Mouse (Mus musculus) heart, embryonic 15.5 days (tissue): ENCODE results near the gene Mrpl53. TPM values are rescaled to one million over a fixed set of nuclear protein-coding genes. Genes with fewer than 3 reads are reported as not detected.

ENCODE experiments used
- ATAC-seq: fragments of 200-750 bp; cut with Nextera tagmentation; replicated peaks from 2 replicates; pipeline ENCODE4 v1.8.0; 2017; ENCODE audit warnings: low read depth, moderate TSS enrichment; ENCODE audit not compliant: insufficient number of reproducible peaks, insufficient read depth, low FRiP score
- H3K27ac ChIP-seq: fragments of 300-500 bp; sonication (generic); 2 replicates; pipeline ENCODE4 v1.5.1; 2015; ENCODE audit warnings: mild to moderate bottlenecking, inconsistent platforms
- H3K27me3 ChIP-seq: fragments of 300-500 bp; sonication (generic); 2 replicates; pipeline ENCODE4 v1.6.1; 2015; ENCODE audit warnings: inconsistent platforms
- H3K36me3 ChIP-seq: fragments of 300-500 bp; sonication (generic); 2 replicates; pipeline ENCODE4 v1.6.1; 2015; ENCODE audit warnings: mild to moderate bottlenecking, inconsistent platforms
- H3K4me1 ChIP-seq: fragments of 300-500 bp; sonication (generic); replicated peaks from 2 replicates; pipeline ENCODE4 v1.6.1; 2015; ENCODE audit warnings: inconsistent platforms
- H3K4me2 ChIP-seq: fragments of 300-500 bp; sonication (generic); 2 replicates; pipeline ENCODE4 v1.6.1; 2015; ENCODE audit warnings: inconsistent platforms, mild to moderate bottlenecking, moderate library complexity
- H3K4me3 ChIP-seq: fragments of 300-500 bp; sonication (generic); 2 replicates; pipeline ENCODE4 v1.5.1; 2015; ENCODE audit warnings: mild to moderate bottlenecking, inconsistent platforms
- H3K9ac ChIP-seq: fragments of 300-500 bp; sonication (generic); 2 replicates; pipeline ENCODE4 v1.6.1; 2015; ENCODE audit warnings: mild to moderate bottlenecking, inconsistent platforms
- H3K9me3 ChIP-seq: fragments of 300-500 bp; sonication (generic); replicated peaks from 2 replicates; pipeline ENCODE4 v1.6.1; 2016; ENCODE audit warnings: inconsistent platforms
- WGBS: fragments of 180-500 bp; shearing (Covaris S2); methylation state at CpG from one replicate; pipeline ENCODE4 v1.1.7; 2015; ENCODE audit warnings: mixed read lengths; 5-methylcytosine and 5-hydroxymethylcytosine counted together
- polyA plus RNA-seq: library from polyadenylated mRNA; unstranded; fragments of >200 nt; fragmentation: Nextera tagmentation; extraction: Ambion mirVana; gene quantifications from 2 replicates; pipeline ENCODE4 v1.2.1, GENCODE M21; 2015

Mrpl53 gene
- 136 and 164 TPM in 2 replicates for polyA plus RNA-seq

- under 1% methylated on average over 76 of the region's 76 CpGs for WGBS
- peaks cover 31% of the 10 kb centered on the region for H3K4me1 ChIP-seq
- peak; percentile 73; the same call in 1 of the 2 replicates for ATAC-seq
- peak within 1 kb of the TSS; percentile 86 for H3K27ac ChIP-seq
- peak within 1 kb of the TSS; percentile 84 for H3K4me2 ChIP-seq
- no peaks in the 10 kb centered on the region for H3K27me3 ChIP-seq
- H3K36me3 ChIP-seq, result peaks cover 14% of the 10 kb centered on the region; the same call in 1 of the 2 replicates
- H3K9ac ChIP-seq, result peak within 1 kb of the TSS; percentile 84
- no peaks in the 10 kb centered on the region for H3K9me3 ChIP-seq
- H3K4me3 ChIP-seq, result peak within 1 kb of the TSS; percentile 83
Observed at GRCm38 (mm10) chr6:83108762-83109668, at the start of gene Mrpl53. TSS of gene Mrpl53 (plus strand) at chr6:83109040.

DNA sequence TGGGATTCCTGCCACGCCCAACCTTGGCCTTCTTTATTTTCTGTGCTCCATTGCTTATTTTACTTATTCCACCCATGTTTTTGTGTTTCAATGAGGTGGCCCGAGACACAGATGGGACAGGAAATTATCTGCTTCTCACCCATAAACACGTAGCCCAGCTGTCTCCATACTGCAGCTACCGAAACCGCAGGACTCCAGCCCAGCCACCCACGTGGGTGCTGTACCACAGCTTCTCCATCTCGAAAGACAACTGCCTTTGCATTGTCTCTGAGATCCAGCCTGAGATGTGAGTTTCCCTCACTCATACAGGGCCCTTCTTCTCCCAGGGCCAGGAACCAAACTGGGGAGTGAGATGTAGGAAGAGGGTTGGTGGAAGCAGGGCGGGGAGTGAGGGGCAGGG, 42.8 kb upstream of the Mrpl53 start:
- no peak for ATAC-seq
- WGBS, result 38% methylated on average over 8 of the region's 8 CpGs

GRCm38 (mm10) chr6:83066441-83066840, 42.4 kb upstream of the Mrpl53 start:
- Histone ChIP-seq H3K27ac (no peak overlapping the region), H3K36me3 (no peaks in the 10 kb centered on the region), H3K4me1 (peaks cover 30% of the 10 kb centered on the region), H3K27me3 (peaks cover 100% of the 10 kb centered on the region), H3K4me2 (no peak overlapping the region), H3K4me3 (no peak overlapping the region), H3K9ac (no peak overlapping the region), H3K9me3 (no peaks in the 10 kb centered on the region)
- ATAC-seq, result no peak
- WGBS, result 28% methylated on average over 6 of the region's 6 CpGs

More for the DNA sequence above, 42.8 kb upstream of the Mrpl53 start:
- H3K27me3 ChIP-seq, result peaks cover 100% of the 10 kb centered on the region
- no peaks in the 10 kb centered on the region for H3K9me3 ChIP-seq
- no peaks in the 10 kb centered on the region for H3K36me3 ChIP-seq
- no peak overlapping the region for H3K4me3 ChIP-seq
- peaks cover 26% of the 10 kb centered on the region for H3K4me1 ChIP-seq
- no peak overlapping the region for H3K9ac ChIP-seq
- H3K27ac ChIP-seq, result no peak overlapping the region
- no peak overlapping the region for H3K4me2 ChIP-seq

GRCm38 (mm10) chr6:83068221-83068620, 40.6 kb upstream of the Mrpl53 start:
- WGBS, result 12% methylated on average over 8 of the region's 8 CpGs
- Histone ChIP-seq H3K4me2 (peak overlapping the region; percentile 57), H3K4me1 (peaks cover 30% of the 10 kb centered on the region), H3K4me3 (peak overlapping the region; percentile 37), H3K27me3 (peaks cover 99% of the 10 kb centered on the region), H3K36me3 (no peaks in the 10 kb centered on the region), H3K9me3 (no peaks in the 10 kb centered on the region), H3K9ac (0 out of 2 replicates have a peak overlapping the region, but pooled peaks have one; percentile 2), H3K27ac (no peak overlapping the region)
- no peak for ATAC-seq

DNA sequence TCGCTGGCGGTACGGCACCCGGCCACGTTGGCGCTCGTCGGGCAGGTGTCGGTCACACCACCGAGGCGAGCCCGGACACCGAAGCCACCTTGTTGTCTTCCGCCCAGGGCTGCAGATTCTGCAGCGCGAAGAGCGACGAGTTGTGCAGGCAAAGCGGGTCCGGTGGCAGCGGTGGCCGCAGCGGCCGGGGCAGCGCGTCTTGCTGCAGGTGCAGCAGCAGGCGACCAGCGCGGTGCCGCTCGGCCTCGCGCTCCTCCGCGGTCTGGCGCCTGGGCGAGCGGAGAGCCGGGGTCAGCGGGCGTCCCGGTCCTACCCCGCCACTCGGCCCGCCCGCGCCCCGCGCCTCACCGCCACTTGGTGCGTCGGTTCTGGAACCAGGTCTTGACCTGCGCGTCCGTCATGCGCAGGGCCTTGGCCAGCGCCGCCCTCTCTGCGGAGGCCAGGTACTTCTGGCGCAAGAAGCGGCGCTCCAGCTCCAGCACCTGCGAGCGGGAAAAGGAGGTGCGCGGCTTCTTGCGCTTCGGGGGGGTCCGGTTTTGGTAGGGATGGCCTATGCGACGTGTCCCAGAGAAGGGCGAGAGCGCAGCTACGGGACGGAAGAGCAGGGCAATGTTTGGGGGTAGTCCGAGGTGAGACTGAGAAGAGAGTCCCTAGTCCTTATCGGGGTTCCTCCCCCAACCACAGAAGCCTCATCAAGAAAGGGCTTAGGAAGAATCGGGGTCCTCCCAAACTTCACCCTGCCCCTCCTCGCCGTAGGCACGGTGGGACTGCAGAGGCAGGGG, 39.9 kb upstream of the Mrpl53 start:
- Histone ChIP-seq H3K4me3 (peak overlapping the region; percentile 37), H3K9ac (0 out of 2 replicates have a peak overlapping the region, but pooled peaks have one; percentile 2), H3K4me1 (peaks cover 30% of the 10 kb centered on the region), H3K4me2 (peak overlapping the region; percentile 57), H3K27me3 (peaks cover 99% of the 10 kb centered on the region), H3K27ac (no peak overlapping the region), H3K9me3 (no peaks in the 10 kb centered on the region), H3K36me3 (no peaks in the 10 kb centered on the region)
- no peak for ATAC-seq
- under 1% methylated on average over 81 of the region's 81 CpGs for WGBS

DNA sequence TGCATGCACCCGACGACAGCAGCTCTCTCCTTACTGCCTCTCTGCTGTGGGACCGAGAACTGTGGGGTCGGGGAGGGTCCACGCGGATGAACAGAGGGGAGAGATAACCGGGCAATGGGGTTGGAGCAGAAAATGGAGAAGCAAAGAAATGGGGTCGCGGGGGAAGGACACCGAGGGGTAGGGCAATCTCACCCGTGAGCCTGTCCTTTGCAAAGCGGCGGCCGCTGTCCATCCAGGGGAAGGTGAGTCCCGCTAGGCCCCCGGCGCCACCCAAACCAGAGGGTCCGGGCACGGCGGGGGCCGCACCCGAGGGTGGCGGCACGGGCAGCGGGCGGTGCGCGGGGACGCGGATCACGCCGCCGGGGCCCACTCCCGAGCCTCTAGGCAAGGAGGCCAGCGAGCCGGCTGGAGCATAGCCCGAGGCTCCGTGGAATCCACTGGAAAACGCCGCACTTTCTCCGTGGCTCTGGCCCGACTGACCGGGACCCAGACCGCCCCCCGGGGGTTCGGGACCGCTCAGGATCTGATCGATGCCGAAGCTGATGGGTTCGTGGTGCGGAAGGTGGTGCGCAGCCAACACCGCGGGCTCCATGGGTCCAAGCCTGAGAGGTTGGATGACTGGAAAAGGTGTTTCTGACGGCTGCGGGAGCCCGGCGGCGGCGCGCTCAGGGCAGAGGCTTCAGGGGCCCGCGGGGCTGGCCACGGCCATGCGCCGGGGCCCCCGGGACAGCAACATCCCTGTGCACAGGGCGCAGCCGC, 39.2 kb upstream of the Mrpl53 start:
- Histone ChIP-seq H3K27ac (no peak overlapping the region), H3K4me1 (peaks cover 30% of the 10 kb centered on the region)

DNA sequence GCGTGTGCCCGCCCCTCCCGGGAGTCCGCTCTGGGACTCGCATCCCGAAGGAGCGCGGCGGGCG, 38.8 kb upstream of the Mrpl53 start, which contains the start of gene Tlx2:
Gene Tlx2, minus strand, starts transcription at position 47 of the 64 bp plus-strand sequence.
- 2% methylated on average over 8 of the region's 10 CpGs for WGBS
- no peak for ATAC-seq

More for the DNA sequence above, 39.2 kb upstream of the Mrpl53 start:
- H3K9ac ChIP-seq, result 0 out of 2 replicates have a peak overlapping the region, but pooled peaks have one; percentile 14
- no peaks in the 10 kb centered on the region for H3K36me3 ChIP-seq
- H3K27me3 ChIP-seq, result peaks cover 99% of the 10 kb centered on the region
- H3K4me2 ChIP-seq, result peak overlapping the region; percentile 45
- H3K4me3 ChIP-seq, result peak overlapping the region; percentile 37
- no peaks in the 10 kb centered on the region for H3K9me3 ChIP-seq
- 1% methylated on average over 69 of the region's 69 CpGs for WGBS
- peak; percentile 44; the same call in 1 of the 2 replicates for ATAC-seq

GRCm38 (mm10) chr6:83070311-83071219, 38.3 kb upstream of the Mrpl53 start:
- WGBS, result 1% methylated on average over 55 of the region's 58 CpGs
- Histone ChIP-seq H3K4me3 (peak overlapping the region; percentile 37), H3K27me3 (peaks cover 99% of the 10 kb centered on the region), H3K4me2 (peak overlapping the region; percentile 45), H3K4me1 (peaks cover 30% of the 10 kb centered on the region), H3K27ac (no peak overlapping the region), H3K9ac (no peak overlapping the region), H3K36me3 (no peaks in the 10 kb centered on the region), H3K9me3 (no peaks in the 10 kb centered on the region)
- no peak; the same call in 1 of the 2 replicates for ATAC-seq

More for the DNA sequence above, 38.8 kb upstream of the Mrpl53 start, which contains the start of gene Tlx2:
- Histone ChIP-seq H3K4me3 (peak within 1 kb of the TSS; percentile 37), H3K27ac (no peak within 1 kb of the TSS), H3K4me2 (peak within 1 kb of the TSS; percentile 57), H3K36me3 (no peaks in the 10 kb centered on the region), H3K9ac (0 out of 2 replicates have a peak within 1 kb of the TSS, but pooled peaks have one; percentile 14), H3K4me1 (peaks cover 30% of the 10 kb centered on the region), H3K27me3 (peaks cover 99% of the 10 kb centered on the region), H3K9me3 (no peaks in the 10 kb centered on the region)

- H3K9me3 ChIP-seq, result no peaks in the 10 kb centered on the region
- no peak overlapping the region for H3K9ac ChIP-seq
- no peak overlapping the region for H3K27ac ChIP-seq
- H3K4me1 ChIP-seq, result peaks cover 30% of the 10 kb centered on the region
- peaks cover 99% of the 10 kb centered on the region for H3K27me3 ChIP-seq
- 3% methylated on average over 22 of the region's 24 CpGs for WGBS
- H3K36me3 ChIP-seq, result no peaks in the 10 kb centered on the region
- no peak overlapping the region for H3K4me2 ChIP-seq
- peak; percentile 61; the same call in 1 of the 2 replicates for ATAC-seq
- peak overlapping the region; percentile 10; the same call in 1 of the 2 replicates for H3K4me3 ChIP-seq
Observed at GRCm38 (mm10) chr6:83071220-83071619, 37.6 kb upstream of the Mrpl53 start.

DNA sequence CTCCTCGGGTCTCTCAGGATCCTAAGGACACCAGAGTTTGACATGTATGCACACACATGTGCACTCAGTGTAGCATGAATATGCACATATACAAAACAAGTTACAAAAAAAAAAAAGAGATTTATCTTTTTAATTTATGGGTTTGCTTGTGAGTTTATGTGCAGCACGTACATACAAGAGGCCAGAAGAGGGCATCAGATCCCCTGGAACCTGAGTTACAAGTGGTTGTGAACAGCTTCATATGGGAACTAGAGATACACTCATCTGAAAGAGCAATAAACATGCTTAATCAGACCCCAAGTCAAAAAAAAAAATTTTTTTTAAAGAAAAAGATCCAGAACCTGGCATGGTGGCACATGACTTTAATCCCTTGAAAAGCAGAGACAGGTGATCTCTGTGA, 33.9 kb upstream of the Mrpl53 start:
- H3K4me3 ChIP-seq, result no peak overlapping the region
- H3K9me3 ChIP-seq, result no peaks in the 10 kb centered on the region
- peaks cover 26% of the 10 kb centered on the region for H3K4me1 ChIP-seq
- H3K4me2 ChIP-seq, result no peak overlapping the region
- WGBS, result 8% methylated on average over 2 of the region's 2 CpGs
- H3K36me3 ChIP-seq, result no peaks in the 10 kb centered on the region
- ATAC-seq, result no peak
- peaks cover 74% of the 10 kb centered on the region for H3K27me3 ChIP-seq
- H3K9ac ChIP-seq, result no peak overlapping the region
- H3K27ac ChIP-seq, result no peak overlapping the region
